Mouse (Mus musculus) limb, embryonic 11.5 days (tissue): ENCODE measurements around the gene Cdhr4. TPM values are rescaled to one million over a fixed set of nuclear protein-coding genes. Genes with fewer than 3 reads are reported as not detected.
"Not testable (repeated sequence)": the region's sequence is repeated elsewhere in the genome, so short reads cannot be mapped to it uniquely, and the experiment has no call there.

ENCODE experiments used
- ATAC-seq: fragments of 200-750 bp; cut with Nextera tagmentation; 2 replicates; pipeline ENCODE4 v1.8.0; 2017; ENCODE audit warnings: low read depth; ENCODE audit not compliant: insufficient number of reproducible peaks, low FRiP score, low TSS enrichment
- DNase-seq: peaks from one replicate; pipeline ENCODE4 v3.0.0-alpha.2; 2015; ENCODE audit warnings: low spot score
- H3K27ac ChIP-seq: fragments of 300-500 bp; sonication (generic); replicated peaks from 2 replicates; pipeline ENCODE4 v1.5.1; 2014; ENCODE audit warnings: low read depth, mild to moderate bottlenecking, low read length
- H3K27me3 ChIP-seq: fragments of 300-500 bp; sonication (generic); 2 replicates; pipeline ENCODE4 v1.6.1; 2014; ENCODE audit warnings: mild to moderate bottlenecking, low read length, mixed read lengths; ENCODE audit not compliant: control insufficient read depth, insufficient read depth
- H3K36me3 ChIP-seq: fragments of 300-500 bp; sonication (generic); 2 replicates; pipeline ENCODE4 v1.6.1; 2014; ENCODE audit warnings: mild to moderate bottlenecking, low read length, moderate library complexity, mixed read lengths; ENCODE audit not compliant: control insufficient read depth, insufficient read depth
- H3K4me1 ChIP-seq: fragments of 300-500 bp; sonication (generic); 2 replicates; pipeline ENCODE4 v1.6.1; 2014; ENCODE audit warnings: low read length, mixed read lengths; ENCODE audit not compliant: control insufficient read depth, insufficient read depth
- H3K4me2 ChIP-seq: fragments of 300-500 bp; sonication (generic); 2 replicates; pipeline ENCODE4 v1.6.1; 2014; ENCODE audit warnings: low read depth, mild to moderate bottlenecking, moderate library complexity; ENCODE audit not compliant: severe bottlenecking
- H3K4me3 ChIP-seq: fragments of 300-500 bp; sonication (generic); 2 replicates; pipeline ENCODE4 v1.5.1; 2014; ENCODE audit warnings: low read depth, low read length
- H3K9ac ChIP-seq: fragments of 300-500 bp; sonication (generic); 2 replicates; pipeline ENCODE4 v1.6.1; 2014; ENCODE audit warnings: mild to moderate bottlenecking, low read length
- H3K9me3 ChIP-seq: fragments of 300-500 bp; sonication (generic); 2 replicates; pipeline ENCODE4 v1.6.1; 2016; ENCODE audit warnings: low read length; ENCODE audit not compliant: control insufficient read depth
- WGBS: fragments of 180-500 bp; shearing (Covaris S2); extraction: QIAGEN DNeasy Blood & Tissue Kit; methylation state at CpG from one replicate; pipeline ENCODE4 v1.1.7; 2014; 5-methylcytosine and 5-hydroxymethylcytosine counted together
- polyA plus RNA-seq: library from polyadenylated mRNA; unstranded; fragments of >200 nt; fragmentation: Nextera tagmentation; extraction: Ambion mirVana; gene quantifications from 2 replicates; pipeline ENCODE4 v1.2.1, GENCODE M21; 2014

Cdhr4 gene
- polyA plus RNA-seq, 1 experiment from 2014 or later: 16.8 TPM

- Histone ChIP-seq H3K9me3 (no peaks in the 10 kb centered on the region), H3K36me3 (no peaks in the 10 kb centered on the region; the same call in 1 of the 2 replicates), H3K4me3 (no peak overlapping the region), H3K4me1 (no peaks in the 10 kb centered on the region), H3K4me2 (no peak overlapping the region), H3K27ac (no peak overlapping the region), H3K9ac (no peak overlapping the region), H3K27me3 (no peaks in the 10 kb centered on the region)
- no peak for DNase-seq
- no peak for ATAC-seq
Measured at GRCm38 (mm10) chr9:108010385-108010784, 18.1 kb downstream of the Cdhr4 start.

GRCm38 (mm10) chr9:108013577-108013976, 21.3 kb downstream of the Cdhr4 start:
- H3K4me3 ChIP-seq, H3K4me1 ChIP-seq, H3K4me2 ChIP-seq, ATAC-seq, H3K27ac ChIP-seq, H3K27me3 ChIP-seq, DNase-seq, H3K36me3 ChIP-seq, H3K9me3 ChIP-seq, H3K9ac ChIP-seq: not testable (repeated sequence)
- WGBS: 100% methylated on average over 2 of the region's 2 CpGs

- H3K4me2 ChIP-seq: no peak overlapping the region
- no peaks in the 10 kb centered on the region for H3K9me3 ChIP-seq
- DNase-seq (no peak), ATAC-seq (no peak)
- no peaks in the 10 kb centered on the region for H3K4me1 ChIP-seq
- 85% methylated on average over 3 of the region's 3 CpGs for WGBS
- no peaks in the 10 kb centered on the region; the same call in 1 of the 2 replicates for H3K36me3 ChIP-seq
- no peak overlapping the region for H3K27ac ChIP-seq
- H3K4me3 ChIP-seq: no peak overlapping the region
- no peak overlapping the region for H3K9ac ChIP-seq
- no peaks in the 10 kb centered on the region for H3K27me3 ChIP-seq
Measured at GRCm38 (mm10) chr9:108017127-108017526, 24.8 kb downstream of the Cdhr4 start.

GRCm38 (mm10) chr9:108020741-108021140, 28.4 kb downstream of the Cdhr4 start:
- 96% methylated on average over 1 of the region's 1 CpGs for WGBS
- Histone ChIP-seq H3K4me2 (no peak overlapping the region), H3K27ac (no peak overlapping the region), H3K9ac (no peak overlapping the region), H3K27me3 (no peaks in the 10 kb centered on the region), H3K4me3 (no peak overlapping the region), H3K9me3 (no peaks in the 10 kb centered on the region), H3K36me3 (peaks cover 8% of the 10 kb centered on the region), H3K4me1 (no peaks in the 10 kb centered on the region)
- no peak for DNase-seq
- ATAC-seq: no peak

- ATAC-seq (no peak), DNase-seq (no peak)
- Histone ChIP-seq H3K9ac (no peak overlapping the region), H3K4me3 (no peak overlapping the region), H3K36me3 (peaks cover 20% of the 10 kb centered on the region), H3K27ac (no peak overlapping the region), H3K4me2 (no peak overlapping the region), H3K27me3 (no peaks in the 10 kb centered on the region), H3K4me1 (no peaks in the 10 kb centered on the region), H3K9me3 (no peaks in the 10 kb centered on the region)
- 93% methylated on average over 3 of the region's 3 CpGs for WGBS
Measured at GRCm38 (mm10) chr9:108023216-108023615, 30.9 kb downstream of the Cdhr4 start.

GRCm38 (mm10) chr9:108026584-108026983, 34.3 kb downstream of the Cdhr4 start:
- H3K4me1 ChIP-seq: no peaks in the 10 kb centered on the region
- H3K4me2 ChIP-seq: no peak overlapping the region
- no peak overlapping the region for H3K9ac ChIP-seq
- ATAC-seq (no peak), DNase-seq (no peak)
- H3K27me3 ChIP-seq: no peaks in the 10 kb centered on the region
- 95% methylated on average over 3 of the region's 3 CpGs for WGBS
- peaks cover 20% of the 10 kb centered on the region for H3K36me3 ChIP-seq
- H3K27ac ChIP-seq: no peak overlapping the region
- no peak overlapping the region for H3K4me3 ChIP-seq
- no peaks in the 10 kb centered on the region for H3K9me3 ChIP-seq

GRCm38 (mm10) chr9:108027867-108028266, 35.6 kb downstream of the Cdhr4 start:
- no peak overlapping the region for H3K4me3 ChIP-seq
- H3K27me3 ChIP-seq: no peaks in the 10 kb centered on the region
- ATAC-seq: no peak
- no peaks in the 10 kb centered on the region for H3K4me1 ChIP-seq
- DNase-seq: no peak
- H3K27ac ChIP-seq: no peak overlapping the region
- no peaks in the 10 kb centered on the region for H3K9me3 ChIP-seq
- H3K4me2 ChIP-seq: no peak overlapping the region
- 95% methylated on average over 3 of the region's 3 CpGs for WGBS
- H3K36me3 ChIP-seq: peaks cover 26% of the 10 kb centered on the region
- no peak overlapping the region for H3K9ac ChIP-seq

- DNase-seq (no peak), ATAC-seq (no peak)
- no peaks in the 10 kb centered on the region for H3K9me3 ChIP-seq
- H3K36me3 ChIP-seq: peaks cover 21% of the 10 kb centered on the region
- no peak overlapping the region for H3K27ac ChIP-seq
- no peak overlapping the region for H3K9ac ChIP-seq
- no peaks in the 10 kb centered on the region for H3K4me1 ChIP-seq
- H3K27me3 ChIP-seq: no peaks in the 10 kb centered on the region
- no peak overlapping the region for H3K4me3 ChIP-seq
- no peak overlapping the region for H3K4me2 ChIP-seq
- 95% methylated on average over 5 of the region's 5 CpGs for WGBS
Measured at GRCm38 (mm10) chr9:108032126-108032525, 39.8 kb downstream of the Cdhr4 start.

GRCm38 (mm10) chr9:108035331-108036156, 43.2 kb downstream of the Cdhr4 start:
- Histone ChIP-seq H3K4me3 (no peak overlapping the region), H3K27ac (no peak overlapping the region), H3K4me2 (no peak overlapping the region), H3K9ac (no peak overlapping the region), H3K9me3 (no peaks in the 10 kb centered on the region), H3K4me1 (no peaks in the 10 kb centered on the region), H3K27me3 (no peaks in the 10 kb centered on the region), H3K36me3 (peaks cover 12% of the 10 kb centered on the region)
- ATAC-seq (no peak), DNase-seq (no peak)
- 94% methylated on average over 2 of the region's 2 CpGs for WGBS
